Mouse (Mus musculus) thymus, adult 2 months (tissue): ENCODE results near the gene Adam8.

Experiments used
- CTCF ChIP-seq: fragments of 200-500 bp; IDR thresholded peaks from 2 replicates; pipeline ENCODE4 v1.5.1; 2012; ENCODE audit warnings: mild to moderate bottlenecking, control low read depth, low read length, moderate library complexity, borderline replicate concordance; ENCODE audit not compliant: control insufficient read depth, poor library complexity, insufficient read depth; ENCODE audit errors: extremely low read depth
- POLR2A ChIP-seq: fragments of 200-500 bp; IDR thresholded peaks from 2 replicates; pipeline ENCODE4 v1.6.1; 2012; ENCODE audit warnings: mild to moderate bottlenecking, low read length, control low read depth, moderate library complexity; ENCODE audit not compliant: control insufficient read depth, poor library complexity, insufficient read depth; ENCODE audit errors: extremely low read depth

DNA sequence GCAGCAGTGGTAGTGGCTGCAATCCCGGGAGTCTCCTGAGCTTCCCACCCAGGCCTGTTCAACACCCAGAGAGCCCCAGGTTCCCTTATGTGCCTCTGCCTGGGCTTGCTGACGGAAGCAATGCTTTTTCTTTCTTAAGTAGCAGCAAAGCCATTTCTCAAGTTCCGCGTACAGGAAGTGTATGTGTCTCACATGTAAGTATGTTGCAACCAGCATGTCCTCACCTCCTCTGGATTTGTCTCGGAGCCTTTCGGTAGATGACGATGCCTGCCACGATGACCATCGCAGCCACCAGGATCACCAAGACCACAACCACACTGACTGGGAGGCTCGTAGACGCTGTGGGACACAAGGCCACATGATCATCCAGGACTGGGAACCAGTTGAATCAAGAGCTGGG, 7.9 kb downstream of the Adam8 start:
- no peak for TF ChIP-seq POLR2A
- TF ChIP-seq CTCF = no peak
